Mouse (Mus musculus) left cerebral cortex, postnatal 10 days (tissue): ENCODE measurements around the gene Btnl2. TPM values are rescaled to one million over a fixed set of nuclear protein-coding genes. Genes with fewer than 3 reads are reported as not detected.
"Not testable (repeated sequence)": the region's sequence is repeated elsewhere in the genome, so short reads cannot be mapped to it uniquely, and the experiment has no call there.

Experiments
- DNase-seq, 2 experiments: peaks; one replicate each; pipeline ENCODE4 v3.0.0; 2021 to 2022; ENCODE audit warnings: low spot score in 2 of 2, mixed read lengths in 1 of 2; ENCODE audit errors: extremely low spot score in 1 of 2
- intact Hi-C: fragments of 180-260 bp; cut with DNase I; formaldehyde crosslinking; loops from one replicate; pipeline ENCODE4 v1.15.1; 2025
- total RNA-seq, 2 experiments: library from RNA; stranded (reverse); gene quantifications; 2 replicates each; pipeline ENCODE4 v1.2.3; 2021

The Btnl2 gene
- total RNA-seq: under 1 TPM; 0.43 to 0.87 TPM

GRCm38 (mm10) chr17:34354539-34354938 is at the start of gene Btnl2:
TSS of gene Btnl2 (plus strand) at chr17:34354822.
- DNase-seq: no peak
- intact Hi-C loops: loop anchor here (5.0 kb wide), 1 partner anchor 177 kb away; no protein-coding TSS in a partner anchor

- intact Hi-C loops: no loop called here
- peak; percentile 86 to 93 for DNase-seq
These were observed 49.1 kb upstream of the Btnl2 start, which contains the start of gene H2-Eb1 for GRCm38 (mm10) chr17:34305380-34306030. TSS of gene H2-Eb1 (plus strand) at chr17:34305867.

GRCm38 (mm10) chr17:34306407-34306806 is 48.2 kb upstream of the Btnl2 start:
- DNase-seq: no peak
- intact Hi-C loops: no loop called here

GRCm38 (mm10) chr17:34307216-34307615 is 47.4 kb upstream of the Btnl2 start:
- DNase-seq: no peak
- intact Hi-C loops: no loop called here

GRCm38 (mm10) chr17:34308161-34308560 is 46.5 kb upstream of the Btnl2 start:
- intact Hi-C loops: no loop called here
- DNase-seq: no peak

- intact Hi-C loops: no loop called here
These were observed 45.4 kb upstream of the Btnl2 start for GRCm38 (mm10) chr17:34309225-34309624.

GRCm38 (mm10) chr17:34309683-34310385 is 44.8 kb upstream of the Btnl2 start:
- peak; percentile 43 to 86 for DNase-seq
- intact Hi-C loops: no loop called here

More at GRCm38 (mm10) chr17:34309225-34309624, 45.4 kb upstream of the Btnl2 start:
- no peak for DNase-seq

GRCm38 (mm10) chr17:34310526-34310925 is 44.1 kb upstream of the Btnl2 start:
- intact Hi-C loops, DNase-seq: not testable (repeated sequence)

- no peak for DNase-seq
- intact Hi-C loops: loop anchor here (2.0 kb wide), 1 partner anchor 61 kb away; no protein-coding TSS in a partner anchor
These were observed 42.4 kb upstream of the Btnl2 start for GRCm38 (mm10) chr17:34312185-34312584.

- intact Hi-C loops: loop anchor here (2.0 kb wide), 1 partner anchor 63 kb away; no protein-coding TSS in a partner anchor
- peak; percentile 49 to 79 for DNase-seq
These were observed 41.2 kb upstream of the Btnl2 start for GRCm38 (mm10) chr17:34313393-34313792.

- DNase-seq: no peak
- intact Hi-C loops: no loop called here
These were observed 40.3 kb upstream of the Btnl2 start for GRCm38 (mm10) chr17:34314286-34314685.

GRCm38 (mm10) chr17:34315512-34315911 is 39.1 kb upstream of the Btnl2 start:
- intact Hi-C loops: no loop called here
- no peak for DNase-seq

- no peak for DNase-seq
- intact Hi-C loops: no loop called here
These were observed 37.9 kb upstream of the Btnl2 start for GRCm38 (mm10) chr17:34316697-34317096.

GRCm38 (mm10) chr17:34317275-34317674 is 37.3 kb upstream of the Btnl2 start:
- DNase-seq: no peak
- intact Hi-C loops: no loop called here

- intact Hi-C loops: no loop called here
- no peak for DNase-seq
These were observed 29.2 kb upstream of the Btnl2 start, which contains the start of gene H2-Eb2 for GRCm38 (mm10) chr17:34325436-34325835. TSS of gene H2-Eb2 (plus strand) at chr17:34325665.

GRCm38 (mm10) chr17:34326373-34326772 is 28.2 kb upstream of the Btnl2 start:
- no peak for DNase-seq
- intact Hi-C loops: no loop called here

- no peak for DNase-seq
- intact Hi-C loops: no loop called here
These were observed 24.8 kb upstream of the Btnl2 start for GRCm38 (mm10) chr17:34329807-34330206.

- DNase-seq: no peak
- intact Hi-C loops: no loop called here
These were observed 23.4 kb upstream of the Btnl2 start for GRCm38 (mm10) chr17:34331200-34331599.

- DNase-seq: no peak
- intact Hi-C loops: no loop called here
These were observed 13.8 kb upstream of the Btnl2 start for GRCm38 (mm10) chr17:34340619-34341402.
